ENCODE assay signal across 23 mouse cellular contexts in the genomic region with DNA sequence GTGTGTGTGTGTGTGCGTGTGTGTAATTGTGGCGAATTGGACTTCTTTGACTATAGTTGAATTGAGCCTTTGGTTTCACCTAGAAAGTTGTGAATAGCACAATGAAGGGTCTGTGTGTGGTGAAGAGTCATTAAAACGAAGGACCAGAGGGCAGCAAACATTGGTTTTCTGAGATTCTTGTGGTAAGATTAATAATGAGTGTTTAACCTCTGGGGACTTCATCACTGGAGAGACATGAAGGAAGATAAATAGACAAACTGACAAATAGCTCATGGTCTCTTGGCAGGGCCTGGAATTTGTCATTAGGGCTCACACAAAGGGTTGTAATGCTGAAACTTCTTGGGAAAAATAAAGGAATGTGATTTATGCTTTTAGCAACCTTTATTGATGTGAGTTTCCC. TPM values are rescaled to one million over a fixed set of nuclear protein-coding genes. Genes with fewer than 3 reads are reported as not detected.
A peak's percentile ranks its signal among the peaks of the same experiment; 100 is the strongest.
DNase-seq lines count a peak whose midpoint lies in the region; ATAC-seq and TF ChIP-seq lines count a peak whose summit lies in the region.
"Had no signal": no experiment of that assay in that cellular context is flagged by ENCODE, and none has a peak within 500 bp of the region (broad histone marks: within the 10 kb centered on the region; RNA-seq: fewer than 3 reads in every experiment).

No protein-coding gene starts in this region.

- no peaks in the 10 kb centered on the region for H3K36me3 ChIP-seq in limb, embryonic 12.5 days
- H3K36me3 ChIP-seq in limb, embryonic 10.5 days = no peaks in the 10 kb centered on the region
- H3K36me3 ChIP-seq: embryonic facial prominence, embryonic 10.5 days; forebrain, embryonic 10.5 days; heart, embryonic 13.5 days; hindbrain, embryonic 12.5 days; intestine, embryonic 15.5 days had no signal

- no peak for ATAC-seq in limb, embryonic 12.5 days (ENCODE audit: insufficient number of reproducible peaks, insufficient read depth, low FRiP score, low TSS enrichment, low read depth)
- peak; percentile 39 for ATAC-seq in Patski
- ATAC-seq in frontal cortex, adult (ENCODE audit: low TSS enrichment) = no peak
- ATAC-seq: activated CD4-positive, CD25-positive, alpha-beta regulatory T cell, adult 4 months; forebrain, embryonic 14.5 days; hindbrain, postnatal 0 days; intestine, embryonic 15.5 days had no signal

- H3K9me3 ChIP-seq in limb, embryonic 12.5 days = no peaks in the 10 kb centered on the region
- no peaks in the 10 kb centered on the region for H3K9me3 ChIP-seq in limb, embryonic 10.5 days (replicated peaks)
- H3K9me3 ChIP-seq: embryonic facial prominence, embryonic 10.5 days; forebrain, embryonic 10.5 days; heart, embryonic 13.5 days; hindbrain, embryonic 12.5 days; intestine, embryonic 15.5 days had no signal

- DNase-seq in embryo, embryonic 10.5 days (ENCODE audit: low spot score) = peak; percentile 42
- DNase-seq in embryo, embryonic 10 days (ENCODE audit: low spot score) = no peak
- DNase-seq in limb, embryonic 10.5 days (ENCODE audit: low spot score) = no peak
- DNase-seq in Patski (ENCODE audit: low read depth, low spot score) = no peak
- peak; percentile 63 for DNase-seq in mesoderm, embryonic 11.5 days (ENCODE audit: low read depth, low spot score)
- no peak for DNase-seq in thymus, adult 18-20 months
- DNase-seq: adrenal gland, postnatal 14 days; cerebellum, adult 18-20 months; cerebellum, adult 9-11 months; gastrocnemius, postnatal 10 days; heart, postnatal 36 days; kidney, adult 18-20 months had no signal

- no peaks in the 10 kb centered on the region; the same call in 1 of the 2 replicates for H3K4me1 ChIP-seq in limb, embryonic 12.5 days (replicated peaks)
- H3K4me1 ChIP-seq in limb, embryonic 10.5 days = 0 out of 2 replicates have a peak, but pooled peaks cover 2% of the 10 kb centered on the region
- H3K4me1 ChIP-seq: embryonic facial prominence, embryonic 10.5 days; heart, embryonic 13.5 days; intestine, embryonic 15.5 days had no signal

- WGBS in limb, embryonic 12.5 days = 69% methylated on average over 3 of the region's 3 CpGs
- 62% methylated on average over 3 of the region's 3 CpGs for WGBS in limb, embryonic 10.5 days

- no peak overlapping the region for H3K9ac ChIP-seq in limb, embryonic 12.5 days (replicated peaks)
- H3K9ac ChIP-seq: heart, embryonic 13.5 days; hindbrain, embryonic 12.5 days; intestine, embryonic 15.5 days had no signal

- no peak for TF ChIP-seq CTCF in Patski (IDR thresholded peaks at IDR 0.05)

- H3K27ac ChIP-seq in limb, embryonic 12.5 days = peak overlapping the region; percentile 53; the same call in 1 of the 2 replicates
- no peak overlapping the region; the same call in 1 of the 2 replicates for H3K27ac ChIP-seq in limb, embryonic 10.5 days
- H3K27ac ChIP-seq: embryonic facial prominence, embryonic 10.5 days; forebrain, embryonic 10.5 days; heart, embryonic 13.5 days; hindbrain, postnatal 0 days; intestine, embryonic 15.5 days had no signal

- in situ Hi-C loops in Patski (cut with MboI; ENCODE audit: low pct_unique_long_range_greater_than_20kb) = no loop called here

- no peaks in the 10 kb centered on the region for H3K27me3 ChIP-seq in limb, embryonic 12.5 days
- H3K27me3 ChIP-seq in limb, embryonic 10.5 days (ENCODE audit: low read depth, poor library complexity, severe bottlenecking) = no peaks in the 10 kb centered on the region
- H3K27me3 ChIP-seq in Patski = peaks cover 5% of the 10 kb centered on the region
- H3K27me3 ChIP-seq: CH12.LX; hindbrain, embryonic 12.5 days; intestine, embryonic 15.5 days had no signal

- no peak overlapping the region for H3K4me3 ChIP-seq in limb, embryonic 12.5 days (replicated peaks)
- H3K4me3 ChIP-seq in limb, embryonic 10.5 days = no peak overlapping the region
- H3K4me3 ChIP-seq: embryonic facial prominence, embryonic 10.5 days; forebrain, embryonic 10.5 days; heart, embryonic 13.5 days; hindbrain, embryonic 12.5 days; intestine, embryonic 15.5 days had no signal

- POLR2A ChIA-PET in Patski (lab: Charles Lee) = interaction anchor here (0.7 kb wide), 1 partner anchor 69 kb away, joined by 3 read pairs; no protein-coding TSS in a partner anchor

- CTCF ChIA-PET in Patski (lab: Charles Lee) = interaction anchor here (1.2 to 2.4 kb wide), 2 partner anchors 10 to 13 kb away, joined by 3 to 5 read pairs; no protein-coding TSS in a partner anchor

- no peak overlapping the region for H3K4me2 ChIP-seq in limb, embryonic 12.5 days
- H3K4me2 ChIP-seq: heart, embryonic 13.5 days; hindbrain, embryonic 12.5 days; intestine, embryonic 15.5 days had no signal

RNA-seq across cellular contexts. Expression of gene Pctp, which starts 31.4 kb away (rescaled TPM):
- 10.9 and 12.3 TPM in 2 replicates for polyA plus RNA-seq in limb, embryonic 12.5 days (2016; fragmentation: Nextera tagmentation; extraction: Ambion mirVana)
- 21.9 and 24.5 TPM in 2 replicates for polyA plus RNA-seq in limb, embryonic 10.5 days (2016; fragmentation: Nextera tagmentation; extraction: Ambion mirVana)
- polyA plus RNA-seq in Patski (2021) = 4.6 TPM

RNA-seq across cellular contexts. Expression of gene Tmem100, which starts 58.9 kb away (rescaled TPM):
- 7.2 and 8.4 TPM in 2 replicates for polyA plus RNA-seq in limb, embryonic 12.5 days (2016; fragmentation: Nextera tagmentation; extraction: Ambion mirVana)
- 7.1 and 8.7 TPM in 2 replicates for polyA plus RNA-seq in limb, embryonic 10.5 days (2016; fragmentation: Nextera tagmentation; extraction: Ambion mirVana)
- not detected for polyA plus RNA-seq in Patski (2021)
- polyA plus RNA-seq: activated CD4-positive, CD25-positive, alpha-beta regulatory T cell, adult 4 months had no signal

Comparison
In these comparisons a context has a peak if more than half of its experiments do, and no peak if none do; other contexts are left out.
1. DNase-seq: peak in embryo, embryonic 10.5 days (single experiment) and mesoderm, embryonic 11.5 days (single experiment); none in embryo, embryonic 10 days (single experiment), limb, embryonic 10.5 days (single experiment), Patski (single experiment) and thymus, adult 18-20 months (0 of 2).